Mouse (Mus musculus) CH12.LX (cell line): Measurements from ENCODE around the gene Deup1. TPM values are rescaled to one million over a fixed set of nuclear protein-coding genes. Genes with fewer than 3 reads are reported as not detected.
A peak's percentile ranks its signal among the peaks of the same experiment; 100 is the strongest.

Experiments
- DNase-seq: peaks from one replicate; pipeline ENCODE4 v3.0.0-alpha.2; 2013; ENCODE audit errors: extremely low read depth
- H3K27ac ChIP-seq: 2 replicates; pipeline ENCODE4 v1.5.1; 2012; ENCODE audit warnings: low read depth, mild to moderate bottlenecking, control low read depth, moderate library complexity; ENCODE audit not compliant: insufficient read depth
- H3K27me3 ChIP-seq: replicated peaks from 2 replicates; pipeline ENCODE3; 2012; ENCODE audit warnings: inconsistent platforms
- H3K36me3 ChIP-seq, 2 experiments: replicated peaks in 1 of 2; 2 replicates each; pipeline versions ENCODE3 to v1.6.1; 2012; ENCODE audit warnings: inconsistent platforms in 1 of 2, low read length in 1 of 2, mild to moderate bottlenecking in 1 of 2, mixed read lengths in 1 of 2, moderate library complexity in 1 of 2; ENCODE audit not compliant: control insufficient read depth in 1 of 2, insufficient read depth in 1 of 2
- H3K4me1 ChIP-seq, 2 experiments: 2 replicates each; pipeline ENCODE4 v1.6.1; 2012; ENCODE audit warnings: inconsistent platforms in 1 of 2, moderate library complexity in 1 of 2; ENCODE audit not compliant: insufficient read depth in 2 of 2, control insufficient read depth in 1 of 2
- H3K4me2 ChIP-seq: 2 replicates; pipeline ENCODE4 v1.6.1; 2012; ENCODE audit warnings: low read depth, mild to moderate bottlenecking, control low read depth; ENCODE audit not compliant: poor library complexity, insufficient read depth, severe bottlenecking
- H3K4me3 ChIP-seq, 3 experiments: fragments of 150-350 bp in 1 of 3; sonication (generic) in 1 of 3; replicated peaks in 1 of 3; 2 replicates each; pipeline versions ENCODE3 to v1.5.1; 2011 to 2012; ENCODE audit warnings: low read depth in 2 of 3, low read length in 2 of 3, mild to moderate bottlenecking in 2 of 3, moderate library complexity in 2 of 3, control low read depth in 1 of 3, improper control_type of control experiment in 1 of 3, inconsistent platforms in 1 of 3, mixed read lengths in 1 of 3; ENCODE audit not compliant: poor library complexity in 1 of 3
- H3K79me2 ChIP-seq: replicated peaks from 2 replicates; pipeline ENCODE4 v1.6.1; 2012; ENCODE audit warnings: mild to moderate bottlenecking, moderate library complexity; ENCODE audit not compliant: control insufficient read depth, poor library complexity, insufficient read depth, severe bottlenecking; ENCODE audit errors: extremely low read depth
- H3K9ac ChIP-seq: 2 replicates; pipeline ENCODE4 v1.6.1; 2012; ENCODE audit warnings: low read depth, mild to moderate bottlenecking, control low read depth, moderate library complexity; ENCODE audit not compliant: insufficient read depth
- H3K9me3 ChIP-seq: replicated peaks from 2 replicates; pipeline ENCODE3; 2012; ENCODE audit warnings: low read length, inconsistent platforms, mixed read lengths
- CTCF ChIP-seq, 2 experiments: IDR thresholded peaks in 1 of 2; conservative IDR thresholded peaks in 1 of 2; 2 replicates each; pipeline ENCODE4 v1.5.1; 2011 to 2012; ENCODE audit warnings: low read depth in 2 of 2, low read length in 2 of 2, improper control_type of control experiment in 1 of 2, inconsistent platforms in 1 of 2, mild to moderate bottlenecking in 1 of 2, moderate library complexity in 1 of 2
- ELF1 ChIP-seq: IDR thresholded peaks from 2 replicates; pipeline ENCODE4 v1.6.1; 2014; ENCODE audit warnings: low read depth, mild to moderate bottlenecking, inconsistent platforms, low read length, improper control_type of control experiment
- HCFC1 ChIP-seq: IDR thresholded peaks from 2 replicates; pipeline ENCODE4 v1.6.1; 2012; ENCODE audit warnings: low read depth, mild to moderate bottlenecking, inconsistent platforms, low read length, improper control_type of control experiment
- MAFK ChIP-seq: IDR thresholded peaks from 2 replicates; pipeline ENCODE4 v1.6.1; 2011; ENCODE audit warnings: low read length, improper control_type of control experiment; ENCODE audit not compliant: insufficient replicate concordance
- MYC ChIP-seq: IDR thresholded peaks from 2 replicates; pipeline ENCODE4 v1.6.1; 2011; ENCODE audit warnings: low read depth, mild to moderate bottlenecking, improper control_type of control experiment, low read length
- NRF1 ChIP-seq: IDR thresholded peaks from 2 replicates; pipeline ENCODE4 v1.6.1; 2014; ENCODE audit warnings: low read depth, mild to moderate bottlenecking, inconsistent platforms, low read length, improper control_type of control experiment, moderate library complexity
- POLR2A ChIP-seq: IDR thresholded peaks from 2 replicates; pipeline ENCODE4 v1.6.1; 2011; ENCODE audit warnings: low read depth, mild to moderate bottlenecking, improper control_type of control experiment, low read length
- POLR2AphosphoS2 ChIP-seq: IDR thresholded peaks from 2 replicates; pipeline ENCODE4 v1.6.1; 2011; ENCODE audit warnings: low read depth, low read length, improper control_type of control experiment
- TBP ChIP-seq: conservative IDR thresholded peaks from 2 replicates; pipeline ENCODE4 v1.6.1; 2011; ENCODE audit warnings: low read depth, low read length, improper control_type of control experiment
- TCF12 ChIP-seq: IDR thresholded peaks from 2 replicates; pipeline ENCODE4 v1.6.1; 2014; ENCODE audit warnings: low read depth, mild to moderate bottlenecking, inconsistent platforms, low read length, improper control_type of control experiment
- UBTF ChIP-seq: IDR thresholded peaks from 2 replicates; pipeline ENCODE4 v1.6.1; 2012; ENCODE audit warnings: low read depth, mild to moderate bottlenecking, inconsistent platforms, low read length, improper control_type of control experiment, moderate library complexity
- ZMIZ1 ChIP-seq: IDR thresholded peaks from 2 replicates; pipeline ENCODE4 v1.6.1; 2012; ENCODE audit warnings: low read depth, mild to moderate bottlenecking, inconsistent platforms, low read length, improper control_type of control experiment
- ZNF384 ChIP-seq: IDR thresholded peaks from 2 replicates; pipeline ENCODE4 v1.6.1; 2012; ENCODE audit warnings: low read depth, low read length, improper control_type of control experiment, inconsistent platforms
- dilution Hi-C: fragments of 300-500 bp; cut with MboI; formaldehyde crosslinking; loops from 2 replicates; pipeline ENCODE4 v1.14.3; 2020; ENCODE audit warnings: low sequenced_read_pairs; ENCODE audit not compliant: extremely low pct_unique_long_range_greater_than_20kb, extremely low pct_ligation_motif_present
- in situ Hi-C: fragments of 300-500 bp; cut with MboI; formaldehyde crosslinking; loops from 3 replicates; pipeline ENCODE4 v1.14.3; 2019; ENCODE audit warnings: low sequenced_read_pairs, low pct_ligation_motif_present, low pct_unique_long_range_greater_than_20kb, mixed read lengths
- polyA plus RNA-seq: library from polyadenylated mRNA; unstranded; fragments of >175 nt; gene quantifications from 2 replicates; pipeline ENCODE4 v1.2.1, GENCODE M21; 2012; ENCODE audit warnings: low read depth; ENCODE audit not compliant: insufficient read length
- total RNA-seq, 2 experiments: library from RNA; depleted of rRNA; stranded (reverse); fragments of 300-350 nt in 1 of 2; fragments of >200 nt in 1 of 2; gene quantifications; 2 replicates each; pipeline ENCODE4 v1.2.3; 2012 to 2014

Gene Deup1
- total and polyA plus RNA-seq, 3 experiments: 0.04 to 0.42 (median 0.29) TPM

DNA sequence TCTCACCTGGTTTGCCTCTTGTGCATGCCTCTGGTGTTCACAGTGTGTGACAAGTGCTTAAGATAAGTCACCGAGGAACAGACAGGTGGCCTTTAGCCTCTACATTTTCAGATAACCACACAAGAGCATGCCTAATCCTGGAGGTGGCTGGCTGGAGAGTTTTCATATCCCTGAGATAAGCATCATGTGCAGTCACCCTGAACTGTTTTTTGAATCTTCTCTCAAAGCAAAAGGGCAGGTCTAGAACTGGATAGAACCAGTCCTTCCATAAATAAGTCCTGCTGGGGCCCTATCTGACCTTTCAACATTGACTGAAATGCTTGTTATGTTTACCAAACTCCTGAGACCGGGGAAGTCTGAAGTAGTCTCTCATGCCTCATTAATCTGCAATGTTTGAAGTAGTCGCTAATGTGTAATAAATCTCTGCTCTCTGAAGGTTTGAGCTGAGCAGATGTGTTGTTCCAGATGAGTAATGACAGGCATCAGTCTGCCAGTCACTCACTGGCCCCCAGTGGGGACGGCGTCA, 42.3 kb upstream of the Deup1 start:
- Histone ChIP-seq H3K27me3 (no peaks in the 10 kb centered on the region), H3K27ac (no peak overlapping the region), H3K4me3 (no peak overlapping the region), H3K9me3 (no peaks in the 10 kb centered on the region), H3K4me1 (peaks cover 6 to 49% of the 10 kb centered on the region in 2 experiments; a peak in 3 of 4 replicates), H3K4me2 (peak overlapping the region; percentile 34; the same call in 1 of the 2 replicates), H3K9ac (no peak overlapping the region), H3K36me3 (no peaks in the 10 kb centered on the region), H3K79me2 (no peaks in the 10 kb centered on the region)
- in situ Hi-C loops (loop anchor here (10.0 kb wide), 1 partner anchor 135 kb away; no protein-coding TSS in a partner anchor), dilution Hi-C loops (no loop called here)
- DNase-seq: peak; percentile 57
- TF ChIP-seq MYC (0 out of 2 replicates have a peak, but pooled peaks have one; percentile 8), UBTF (no peak), ZNF384 (0 out of 2 replicates have a peak, but pooled peaks have one; percentile 5)

GRCm38 (mm10) chr9:15669452-15669851, 41.7 kb upstream of the Deup1 start:
- no peak overlapping the region for H3K4me2 ChIP-seq
- no peaks in the 10 kb centered on the region for H3K36me3 ChIP-seq
- H3K27ac ChIP-seq: no peak overlapping the region
- H3K4me3 ChIP-seq: no peak overlapping the region
- peaks cover 6 to 54% of the 10 kb centered on the region in 2 experiments; a peak in 3 of 4 replicates for H3K4me1 ChIP-seq
- TF ChIP-seq NRF1 (no peak), POLR2A (no peak), POLR2AphosphoS2 (no peak), ZNF384 (0 out of 2 replicates have a peak, but pooled peaks have one; percentile 8), ELF1 (no peak), HCFC1 (no peak)
- no peak for DNase-seq
- H3K27me3 ChIP-seq: no peaks in the 10 kb centered on the region
- dilution Hi-C loops: no loop called here
- no peaks in the 10 kb centered on the region for H3K9me3 ChIP-seq
- no peak overlapping the region for H3K9ac ChIP-seq
- in situ Hi-C loops: no loop called here
- no peaks in the 10 kb centered on the region for H3K79me2 ChIP-seq

- Histone ChIP-seq H3K4me3 (no peak overlapping the region), H3K4me2 (no peak overlapping the region), H3K79me2 (no peaks in the 10 kb centered on the region), H3K27ac (no peak overlapping the region), H3K9ac (no peak overlapping the region), H3K36me3 (no peaks in the 10 kb centered on the region), H3K4me1 (peaks cover 0 to 29% of the 10 kb centered on the region in 2 experiments; a peak in 2 of 4 replicates), H3K27me3 (no peaks in the 10 kb centered on the region), H3K9me3 (no peaks in the 10 kb centered on the region)
- DNase-seq: no peak
- dilution Hi-C loops: no loop called here
- in situ Hi-C loops: no loop called here
- TF ChIP-seq TBP (no peak), MAFK (no peak), TCF12 (no peak), CTCF (conservative IDR thresholded peaks at IDR 0.05 in 1 of 2, IDR thresholded peaks at IDR 0.05 in 1 of 2; ENCODE audit: low read depth in 2 of 2, low read length in 2 of 2) (no peak), UBTF (no peak), ZMIZ1 (no peak), ZNF384 (no peak), MYC (no peak)
Observed at GRCm38 (mm10) chr9:15664606-15665005, 36.9 kb upstream of the Deup1 start.
